Mouse (Mus musculus): ENCODE data around the gene Cacng1.

DNA sequence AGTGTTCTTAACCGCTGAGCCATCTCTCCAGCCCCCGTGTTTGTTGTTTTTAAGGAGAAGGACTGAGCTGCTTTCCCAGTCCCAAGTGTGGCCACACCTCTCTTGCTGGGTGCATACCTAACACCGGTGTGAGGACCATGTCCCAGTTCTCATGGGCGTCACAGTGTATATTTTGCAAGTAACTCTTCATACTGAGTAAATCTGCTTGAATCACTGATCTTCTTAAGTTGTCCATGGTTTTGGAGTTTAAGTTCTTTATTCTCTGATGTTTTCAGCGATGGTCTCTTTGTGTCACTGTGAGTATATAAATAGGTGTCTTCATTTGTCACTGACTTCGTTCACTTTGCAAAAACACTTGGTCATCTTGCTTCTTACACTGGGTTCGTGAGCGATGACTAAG lies 41.7 kb downstream of the Cacng1 start:
- TF ChIP-seq CTCF (conservative IDR thresholded peaks at IDR 0.05; ENCODE audit: insufficient read depth, insufficient read length, low read depth, low read length) (no peak), POLR2A (IDR thresholded peaks at IDR 0.05; ENCODE audit: low read depth, low read length) (no peak)
